Mouse (Mus musculus): ENCODE measurements around the gene Mapk9. TPM values are rescaled to one million over a fixed set of nuclear protein-coding genes. Genes with fewer than 3 reads are reported as not detected.

Gene Mapk9
- polyA plus RNA-seq (2015; fragmentation: Nextera tagmentation; extraction: Ambion mirVana), result 19.3 and 23.2 TPM in 2 replicates

GRCm38 (mm10) chr11:49846401-49847070, at the start of gene Mapk9:
Gene Mapk9, plus strand, starts transcription at chr11:49846751.

DNA sequence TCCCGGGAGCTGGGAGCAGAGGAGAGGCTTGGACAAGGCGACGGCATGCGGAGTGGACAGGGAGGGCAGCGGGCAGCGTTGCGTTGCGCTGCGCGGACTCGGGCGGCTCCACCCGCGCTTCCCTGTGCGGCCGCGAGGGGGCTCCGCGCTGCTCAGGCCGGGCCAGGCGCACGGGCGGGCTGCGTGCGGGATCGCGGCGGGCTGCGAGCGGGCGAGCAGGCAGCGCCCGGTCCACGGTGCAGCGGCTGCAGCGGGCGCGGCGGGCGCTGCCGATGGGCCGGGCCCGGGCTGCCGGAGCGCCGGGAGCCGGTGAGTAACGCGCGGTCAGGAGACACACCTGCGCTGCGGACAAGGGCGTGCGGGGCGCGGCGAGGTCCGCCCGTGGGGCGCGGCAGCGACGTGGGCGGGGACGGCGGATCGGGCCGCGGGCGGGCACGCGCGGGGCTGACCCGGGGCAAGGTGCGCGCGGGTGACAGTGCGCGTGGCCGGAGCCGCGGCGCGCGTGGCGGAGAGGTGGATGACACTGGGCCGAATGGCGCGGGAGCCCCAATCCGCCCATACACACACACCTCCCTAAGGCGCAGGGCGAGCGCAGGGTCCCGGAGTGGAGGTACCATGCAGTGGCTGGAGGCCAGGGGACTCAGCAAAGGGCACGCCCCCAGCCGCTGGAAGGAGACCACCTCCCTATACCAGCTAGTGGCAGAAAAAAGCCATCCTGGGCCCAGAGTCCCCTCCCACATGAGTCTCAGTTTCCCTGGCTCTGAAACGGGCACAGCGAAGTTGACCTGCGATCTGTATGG, 55.3 kb downstream of the Mapk9 start, which contains the start of gene Rasgef1c:
TSS of gene Rasgef1c (plus strand) at position 177 of the 800 bp plus-strand sequence.

Small RNAs within 50 kb of the gene (microRNA-seq; reads per million reads assigned to microRNA genes)
- gene Gm23492, result not detected

Other genes starting within 250 kb of the Mapk9 start
- 1.0 and 1.1 TPM in 2 replicates for gene Flt4, start 237.5 kb upstream of the Mapk9 start, polyA plus RNA-seq (2015; fragmentation: Nextera tagmentation; extraction: Ambion mirVana)
- 0.48 TPM in 1 of 2 replicates, not detected in the other for gene Scgb3a1, start 183.1 kb upstream of the Mapk9 start, polyA plus RNA-seq (2015; fragmentation: Nextera tagmentation; extraction: Ambion mirVana)
- gene Cnot6, start 134.0 kb upstream of the Mapk9 start, polyA plus RNA-seq (2015; fragmentation: Nextera tagmentation; extraction: Ambion mirVana), result 20.9 and 26.0 TPM in 2 replicates
- gene Gfpt2, start 52.6 kb upstream of the Mapk9 start, polyA plus RNA-seq (2015; fragmentation: Nextera tagmentation; extraction: Ambion mirVana), result 15.9 and 18.1 TPM in 2 replicates
- gene Rasgef1c, start 55.1 kb downstream of the Mapk9 start, polyA plus RNA-seq (2015; fragmentation: Nextera tagmentation; extraction: Ambion mirVana), result 0.25 and 0.64 TPM in 2 replicates
- gene Rnf130, start 178.6 kb downstream of the Mapk9 start, polyA plus RNA-seq (2015; fragmentation: Nextera tagmentation; extraction: Ambion mirVana), result 39.7 and 40.9 TPM in 2 replicates